Mouse (Mus musculus) midbrain, embryonic 16.5 days (tissue): Measurements from ENCODE around the gene Src. TPM values are rescaled to one million over a fixed set of nuclear protein-coding genes. Genes with fewer than 3 reads are reported as not detected.

Experiments
- ATAC-seq: fragments of 200-750 bp; cut with Nextera tagmentation; 2 replicates; pipeline ENCODE4 v1.8.0; 2017; ENCODE audit warnings: moderate TSS enrichment
- H3K27ac ChIP-seq: fragments of 300-500 bp; sonication (generic); 2 replicates; pipeline ENCODE4 v1.5.1; 2014; ENCODE audit warnings: mild to moderate bottlenecking, low read length, mixed read lengths
- H3K27me3 ChIP-seq: fragments of 300-500 bp; sonication (generic); 2 replicates; pipeline ENCODE4 v1.6.1; 2014; ENCODE audit warnings: low read depth, low read length, mixed read lengths; ENCODE audit not compliant: control insufficient read depth, insufficient read depth
- H3K36me3 ChIP-seq: fragments of 300-500 bp; sonication (generic); 2 replicates; pipeline ENCODE4 v1.6.1; 2014; ENCODE audit warnings: mild to moderate bottlenecking, low read length, moderate library complexity, mixed read lengths; ENCODE audit not compliant: control insufficient read depth, insufficient read depth
- H3K4me1 ChIP-seq: fragments of 300-500 bp; sonication (generic); 2 replicates; pipeline ENCODE4 v1.6.1; 2014; ENCODE audit warnings: mild to moderate bottlenecking, low read length, mixed read lengths; ENCODE audit not compliant: control insufficient read depth, insufficient read depth
- H3K4me2 ChIP-seq: fragments of 300-500 bp; sonication (generic); 2 replicates; pipeline ENCODE4 v1.6.1; 2014; ENCODE audit warnings: mild to moderate bottlenecking, low read length, mixed read lengths
- H3K4me3 ChIP-seq: fragments of 300-500 bp; sonication (generic); 2 replicates; pipeline ENCODE4 v1.5.1; 2014; ENCODE audit warnings: low read depth, mild to moderate bottlenecking, low read length, moderate library complexity, mixed read lengths
- H3K9ac ChIP-seq: fragments of 300-500 bp; sonication (generic); 2 replicates; pipeline ENCODE4 v1.6.1; 2014; ENCODE audit warnings: low read depth, low read length, mixed read lengths
- H3K9me3 ChIP-seq: fragments of 300-500 bp; sonication (generic); replicated peaks from 2 replicates; pipeline ENCODE4 v1.6.1; 2014; ENCODE audit warnings: mild to moderate bottlenecking, low read length, mixed read lengths; ENCODE audit not compliant: control insufficient read depth, poor library complexity, severe bottlenecking
- WGBS: fragments of 180-500 bp; shearing (Covaris S2); extraction: QIAGEN DNeasy Blood & Tissue Kit; methylation state at CpG from one replicate; pipeline ENCODE4 v1.1.7; 2014; 5-methylcytosine and 5-hydroxymethylcytosine counted together
- polyA plus RNA-seq: library from polyadenylated mRNA; unstranded; fragments of >200 nt; fragmentation: Nextera tagmentation; extraction: Ambion mirVana; gene quantifications from 2 replicates; pipeline ENCODE4 v1.2.1, GENCODE M21; 2015

Src gene
- polyA plus RNA-seq, 1 experiment from 2014 or later, result 32.5 TPM

- H3K36me3 ChIP-seq, result no peaks in the 10 kb centered on the region
- H3K4me1 ChIP-seq, result peaks cover 9% of the 10 kb centered on the region
- H3K27ac ChIP-seq, result no peak overlapping the region
- H3K4me3 ChIP-seq, result no peak overlapping the region
- H3K9ac ChIP-seq, result no peak overlapping the region
- ATAC-seq, result no peak
- H3K9me3 ChIP-seq, result no peaks in the 10 kb centered on the region
- no peaks in the 10 kb centered on the region for H3K27me3 ChIP-seq
- 89% methylated on average over 3 of the region's 3 CpGs for WGBS
- no peak overlapping the region for H3K4me2 ChIP-seq
These were observed 75.0 kb downstream of the Src start for GRCm38 (mm10) chr2:157493240-157493639.

- Histone ChIP-seq H3K4me3 (no peak overlapping the region), H3K9ac (no peak overlapping the region; the same call in 1 of the 2 replicates), H3K27me3 (no peaks in the 10 kb centered on the region), H3K27ac (peak overlapping the region; percentile 71), H3K9me3 (no peaks in the 10 kb centered on the region), H3K36me3 (no peaks in the 10 kb centered on the region), H3K4me1 (peaks cover 17% of the 10 kb centered on the region), H3K4me2 (no peak overlapping the region)
- WGBS, result 14% methylated on average over 4 of the region's 4 CpGs
- ATAC-seq, result peak; percentile 49; the same call in 1 of the 2 replicates
These were observed 80.3 kb downstream of the Src start for GRCm38 (mm10) chr2:157498529-157498928.

GRCm38 (mm10) chr2:157500364-157500763 lies 82.1 kb downstream of the Src start:
- H3K9me3 ChIP-seq, result no peaks in the 10 kb centered on the region
- WGBS, result 95% methylated on average over 2 of the region's 2 CpGs
- ATAC-seq, result no peak

GRCm38 (mm10) chr2:157501324-157501723 lies 83.1 kb downstream of the Src start:
- Histone ChIP-seq H3K27me3 (no peaks in the 10 kb centered on the region), H3K9me3 (no peaks in the 10 kb centered on the region), H3K27ac (no peak overlapping the region), H3K4me3 (no peak overlapping the region), H3K36me3 (no peaks in the 10 kb centered on the region), H3K4me2 (no peak overlapping the region), H3K9ac (no peak overlapping the region), H3K4me1 (peaks cover 17% of the 10 kb centered on the region)
- 86% methylated on average over 4 of the region's 4 CpGs for WGBS
- no peak for ATAC-seq

More at GRCm38 (mm10) chr2:157500364-157500763, 82.1 kb downstream of the Src start:
- Histone ChIP-seq H3K9ac (no peak overlapping the region), H3K4me1 (peaks cover 17% of the 10 kb centered on the region), H3K4me3 (no peak overlapping the region), H3K4me2 (no peak overlapping the region), H3K27me3 (no peaks in the 10 kb centered on the region), H3K27ac (no peak overlapping the region), H3K36me3 (no peaks in the 10 kb centered on the region)

- Histone ChIP-seq H3K4me1 (peaks cover 15% of the 10 kb centered on the region), H3K27me3 (no peaks in the 10 kb centered on the region), H3K9me3 (no peaks in the 10 kb centered on the region), H3K4me3 (no peak overlapping the region), H3K9ac (no peak overlapping the region), H3K4me2 (peak overlapping the region; percentile 32), H3K27ac (peak overlapping the region; percentile 73), H3K36me3 (no peaks in the 10 kb centered on the region)
- peak; percentile 61; the same call in 1 of the 2 replicates for ATAC-seq
- WGBS, result 6% methylated on average over 14 of the region's 14 CpGs
These were observed 88.5 kb downstream of the Src start for GRCm38 (mm10) chr2:157506779-157507178.

GRCm38 (mm10) chr2:157509182-157509581 lies 90.9 kb downstream of the Src start:
- no peak for ATAC-seq
- H3K27me3 ChIP-seq, result no peaks in the 10 kb centered on the region
- H3K27ac ChIP-seq, result no peak overlapping the region; the same call in 1 of the 2 replicates
- no peak overlapping the region for H3K4me3 ChIP-seq
- H3K36me3 ChIP-seq, result no peaks in the 10 kb centered on the region
- H3K9ac ChIP-seq, result no peak overlapping the region
- no peaks in the 10 kb centered on the region for H3K9me3 ChIP-seq
- H3K4me2 ChIP-seq, result no peak overlapping the region
- H3K4me1 ChIP-seq, result peaks cover 18% of the 10 kb centered on the region
- 90% methylated on average over 5 of the region's 5 CpGs for WGBS

GRCm38 (mm10) chr2:157510031-157510430 lies 91.8 kb downstream of the Src start:
- H3K27ac ChIP-seq, result no peak overlapping the region; the same call in 1 of the 2 replicates
- no peak overlapping the region for H3K9ac ChIP-seq
- ATAC-seq, result no peak
- peaks cover 23% of the 10 kb centered on the region for H3K4me1 ChIP-seq
- 63% methylated on average over 4 of the region's 4 CpGs for WGBS
- H3K27me3 ChIP-seq, result no peaks in the 10 kb centered on the region
- H3K4me2 ChIP-seq, result no peak overlapping the region
- H3K9me3 ChIP-seq, result no peaks in the 10 kb centered on the region
- H3K4me3 ChIP-seq, result no peak overlapping the region
- H3K36me3 ChIP-seq, result no peaks in the 10 kb centered on the region

- WGBS, result 91% methylated on average over 9 of the region's 9 CpGs
- ATAC-seq, result no peak
- no peak overlapping the region for H3K4me2 ChIP-seq
- H3K4me1 ChIP-seq, result peaks cover 13% of the 10 kb centered on the region
- no peak overlapping the region for H3K9ac ChIP-seq
- H3K9me3 ChIP-seq, result no peaks in the 10 kb centered on the region
- no peaks in the 10 kb centered on the region for H3K36me3 ChIP-seq
- H3K27me3 ChIP-seq, result no peaks in the 10 kb centered on the region
- H3K4me3 ChIP-seq, result no peak overlapping the region
- no peak overlapping the region for H3K27ac ChIP-seq
These were observed 94.6 kb downstream of the Src start for GRCm38 (mm10) chr2:157512859-157513258.

- Histone ChIP-seq H3K9me3 (no peaks in the 10 kb centered on the region), H3K9ac (no peak overlapping the region), H3K27me3 (no peaks in the 10 kb centered on the region), H3K27ac (no peak overlapping the region; the same call in 1 of the 2 replicates), H3K36me3 (no peaks in the 10 kb centered on the region), H3K4me1 (peaks cover 17% of the 10 kb centered on the region), H3K4me3 (no peak overlapping the region), H3K4me2 (no peak overlapping the region)
- ATAC-seq, result no peak
- WGBS, result 25% methylated on average over 9 of the region's 9 CpGs
These were observed 95.5 kb downstream of the Src start for GRCm38 (mm10) chr2:157513737-157514208.
